Mouse (Mus musculus) liver, embryonic 14.5 days (tissue): ENCODE results near the gene Lyzl4.

Source experiments
- CTCF ChIP-seq: IDR thresholded peaks from 2 replicates; pipeline ENCODE4 v1.5.1; 2016; ENCODE audit warnings: antibody characterized with exemption, low read depth, control low read depth
- EP300 ChIP-seq: IDR thresholded peaks from 2 replicates; pipeline ENCODE4 v1.6.1; 2016; ENCODE audit warnings: antibody characterized with exemption, low read depth

DNA sequence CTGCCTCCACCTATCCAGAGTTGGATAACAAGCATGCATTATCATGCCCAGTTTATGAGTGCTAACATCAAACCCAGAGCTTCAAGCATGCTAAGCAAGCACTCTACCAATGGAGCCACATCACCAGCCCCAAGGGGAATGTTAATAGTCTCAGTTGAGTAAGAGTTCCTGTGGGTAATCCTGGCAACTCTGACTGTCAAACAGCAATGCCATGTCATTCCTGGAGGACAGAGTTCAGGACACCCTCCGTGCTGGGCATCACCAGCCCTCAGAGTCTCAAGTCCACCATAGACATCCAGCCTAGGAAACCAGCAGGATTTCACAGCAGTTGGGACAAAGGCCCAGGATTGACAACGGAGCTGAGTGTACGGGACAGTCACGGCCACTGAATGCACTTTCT lies 18.7 kb downstream of the Lyzl4 start:
- no peak for TF ChIP-seq CTCF
- no peak for TF ChIP-seq EP300
